Mouse (Mus musculus): ENCODE measurements at regions not wholly inside any gene's neighbourhood (a gene's known extent, or its start where the extent isn't known, plus 50 kb on each side); places are given as distances from the start of the nearest gene placed in this dataset.

DNA sequence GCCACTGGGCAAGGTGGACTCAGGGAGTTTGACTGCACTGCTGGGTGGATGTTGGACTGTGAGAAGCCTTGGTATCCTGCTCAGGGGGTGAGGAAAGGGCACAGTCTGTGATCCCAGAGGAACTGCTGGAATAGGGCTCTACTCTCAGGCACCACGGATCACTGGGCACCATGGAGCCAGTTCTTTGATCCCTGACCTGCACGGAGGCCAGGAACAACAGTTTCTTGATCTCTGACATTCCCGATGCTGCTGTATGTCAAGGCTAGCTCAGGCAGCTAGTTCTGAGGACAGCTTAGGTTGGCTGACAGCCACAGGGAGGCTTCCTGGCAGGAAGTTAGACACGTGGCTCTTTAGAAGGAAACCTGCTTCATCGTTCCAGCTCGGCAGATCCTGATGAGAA is 289.5 kb upstream of the Slit2 start:
- 49% methylated on average over 6 of the region's 6 CpGs for WGBS
- H3K27ac ChIP-seq (replicated peaks in 1 of 2; ENCODE audit: control insufficient read depth in 1 of 2, insufficient read depth in 1 of 2, low read depth in 2 of 2, low read length in 2 of 2) = no peak overlapping the region
- no peak overlapping the region for H3K4me3 ChIP-seq (ENCODE audit: control insufficient read depth in 1 of 2, insufficient read depth in 1 of 2, low read depth in 1 of 2, low read length in 2 of 2)
- no peak overlapping the region for H3K4me2 ChIP-seq (ENCODE audit: low read length)
- no peaks in the 10 kb centered on the region for H3K27me3 ChIP-seq (ENCODE audit: control insufficient read depth, insufficient read depth, low read length)
- H3K9me3 ChIP-seq (ENCODE audit: control insufficient read depth, low read length) = no peaks in the 10 kb centered on the region
- no peaks in the 10 kb centered on the region for H3K36me3 ChIP-seq (ENCODE audit: control insufficient read depth, insufficient read depth, low read length)
- H3K9ac ChIP-seq (ENCODE audit: low read length) = no peak overlapping the region
- H3K4me1 ChIP-seq (ENCODE audit: control insufficient read depth in 2 of 2, insufficient read depth in 2 of 2, low read length in 2 of 2) = no peaks in the 10 kb centered on the region
- ATAC-seq (ENCODE audit: insufficient number of reproducible peaks, insufficient read depth, low FRiP score, low read depth) = no peak

DNA sequence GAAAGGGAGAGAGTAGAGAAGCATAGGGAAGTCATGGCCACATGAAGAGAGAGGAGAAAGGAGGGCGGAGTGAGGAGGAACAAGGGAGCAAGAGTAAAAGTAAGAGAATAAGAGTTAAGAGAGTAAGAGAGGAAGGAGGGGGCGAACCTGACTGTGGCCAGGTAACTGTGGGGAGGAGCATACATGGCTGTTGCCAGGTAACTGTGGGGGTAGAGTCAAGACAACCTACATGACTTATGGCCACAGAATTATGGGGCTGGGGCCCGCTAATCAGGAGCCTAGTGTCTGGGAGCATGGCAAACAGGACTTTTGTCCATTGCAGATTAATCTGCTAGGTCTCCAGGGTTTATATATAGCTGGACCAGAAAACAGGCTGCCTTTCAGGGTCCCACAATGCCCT is 289.0 kb upstream of the Slit2 start:
- H3K9ac ChIP-seq (ENCODE audit: low read length) = no peak overlapping the region
- no peak overlapping the region for H3K4me3 ChIP-seq (ENCODE audit: control insufficient read depth in 1 of 2, insufficient read depth in 1 of 2, low read depth in 1 of 2, low read length in 2 of 2)
- H3K36me3 ChIP-seq (ENCODE audit: control insufficient read depth, insufficient read depth, low read length) = no peaks in the 10 kb centered on the region
- H3K4me2 ChIP-seq (ENCODE audit: low read length) = no peak overlapping the region
- no peak overlapping the region for H3K27ac ChIP-seq (replicated peaks in 1 of 2; ENCODE audit: control insufficient read depth in 1 of 2, insufficient read depth in 1 of 2, low read depth in 2 of 2, low read length in 2 of 2)
- ATAC-seq (ENCODE audit: insufficient number of reproducible peaks, insufficient read depth, low FRiP score, low read depth) = no peak
- H3K4me1 ChIP-seq (ENCODE audit: control insufficient read depth in 2 of 2, insufficient read depth in 2 of 2, low read length in 2 of 2) = no peaks in the 10 kb centered on the region
- 79% methylated on average over 3 of the region's 3 CpGs for WGBS
- no peaks in the 10 kb centered on the region for H3K9me3 ChIP-seq (ENCODE audit: control insufficient read depth, low read length)
- H3K27me3 ChIP-seq (ENCODE audit: control insufficient read depth, insufficient read depth, low read length) = no peaks in the 10 kb centered on the region

DNA sequence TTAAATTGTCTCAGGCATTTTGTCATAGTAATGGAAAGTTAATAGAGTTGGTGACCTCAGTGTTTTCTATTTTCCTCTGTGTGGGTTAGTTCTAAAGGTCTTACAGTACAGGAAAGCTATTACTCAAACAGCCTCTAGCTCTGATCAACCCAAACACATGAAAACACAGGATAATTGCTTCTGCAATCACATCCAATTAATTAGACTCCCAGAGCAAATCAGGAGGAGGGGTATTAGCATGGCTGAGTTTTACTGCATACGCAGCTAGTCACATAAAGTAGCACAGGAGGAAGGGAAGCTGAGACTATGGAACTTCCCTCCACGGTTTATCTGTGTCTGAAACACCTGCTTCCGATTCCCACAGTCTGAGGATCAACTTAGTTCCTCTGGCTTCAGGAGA is 288.3 kb upstream of the Slit2 start:
- Histone ChIP-seq H3K4me3 (ENCODE audit: control insufficient read depth in 1 of 2, insufficient read depth in 1 of 2, low read depth in 1 of 2, low read length in 2 of 2) (no peak overlapping the region), H3K4me1 (ENCODE audit: control insufficient read depth in 2 of 2, insufficient read depth in 2 of 2, low read length in 2 of 2) (no peaks in the 10 kb centered on the region), H3K9me3 (ENCODE audit: control insufficient read depth, low read length) (no peaks in the 10 kb centered on the region), H3K4me2 (ENCODE audit: low read length) (no peak overlapping the region), H3K27me3 (ENCODE audit: control insufficient read depth, insufficient read depth, low read length) (no peaks in the 10 kb centered on the region), H3K27ac (replicated peaks in 1 of 2; ENCODE audit: control insufficient read depth in 1 of 2, insufficient read depth in 1 of 2, low read depth in 2 of 2, low read length in 2 of 2) (no peak overlapping the region), H3K9ac (ENCODE audit: low read length) (no peak overlapping the region), H3K36me3 (ENCODE audit: control insufficient read depth, insufficient read depth, low read length) (no peaks in the 10 kb centered on the region)
- ATAC-seq (ENCODE audit: insufficient number of reproducible peaks, insufficient read depth, low FRiP score, low read depth) = no peak
- 85% methylated on average over 3 of the region's 3 CpGs for WGBS

DNA sequence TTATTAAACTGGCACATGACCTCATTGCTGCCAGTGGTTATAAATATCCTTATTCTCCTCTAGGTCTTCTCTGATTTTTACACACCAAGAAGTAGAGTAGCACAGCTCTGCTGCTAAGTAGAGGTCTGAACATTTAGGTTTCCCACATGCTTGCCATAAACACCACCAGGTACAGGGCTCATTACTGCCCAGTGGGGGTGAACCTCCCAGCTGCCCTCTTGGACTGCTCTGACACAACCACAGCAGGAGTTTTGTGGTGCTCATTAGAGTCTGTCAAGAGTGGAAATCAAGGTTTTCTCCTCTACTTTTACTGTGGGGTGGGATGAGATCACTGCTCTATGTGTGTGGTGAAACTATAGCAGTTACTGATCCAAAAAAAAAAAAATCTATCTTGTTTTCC is 271.4 kb upstream of the Slit2 start:
- no peak overlapping the region for H3K27ac ChIP-seq (replicated peaks in 1 of 2; ENCODE audit: control insufficient read depth in 1 of 2, insufficient read depth in 1 of 2, low read depth in 2 of 2, low read length in 2 of 2)
- no peak overlapping the region for H3K4me3 ChIP-seq (ENCODE audit: control insufficient read depth in 1 of 2, insufficient read depth in 1 of 2, low read depth in 1 of 2, low read length in 2 of 2)
- no peak overlapping the region for H3K4me2 ChIP-seq (ENCODE audit: low read length)
- no peak for ATAC-seq (ENCODE audit: insufficient number of reproducible peaks, insufficient read depth, low FRiP score, low read depth)
- no peaks in the 10 kb centered on the region for H3K27me3 ChIP-seq (ENCODE audit: control insufficient read depth, insufficient read depth, low read length)
- no peaks in the 10 kb centered on the region for H3K9me3 ChIP-seq (ENCODE audit: control insufficient read depth, low read length)
- no peaks in the 10 kb centered on the region for H3K36me3 ChIP-seq (ENCODE audit: control insufficient read depth, insufficient read depth, low read length)
- H3K4me1 ChIP-seq (ENCODE audit: control insufficient read depth in 2 of 2, insufficient read depth in 2 of 2, low read length in 2 of 2) = no peaks in the 10 kb centered on the region
- no peak overlapping the region for H3K9ac ChIP-seq (ENCODE audit: low read length)

DNA sequence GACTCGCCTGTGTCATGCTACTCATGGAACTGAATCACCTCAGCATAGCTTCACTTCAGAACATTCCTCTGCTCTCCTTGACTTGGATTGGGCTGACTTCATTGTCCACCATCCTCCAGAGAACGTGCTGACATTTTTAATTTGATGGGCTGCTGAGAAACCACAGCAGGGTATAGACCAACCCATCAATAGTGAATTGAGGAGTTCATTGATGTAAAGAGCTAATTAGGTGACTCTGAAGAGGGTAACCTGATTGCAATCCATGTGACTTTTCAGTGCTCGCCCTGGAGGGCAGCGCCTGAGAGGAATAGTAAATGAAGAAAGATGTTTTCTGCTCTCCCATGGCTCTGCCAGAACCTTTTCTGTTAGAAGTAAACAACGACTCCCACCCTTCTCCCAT is 268.6 kb upstream of the Slit2 start:
- Histone ChIP-seq H3K9me3 (ENCODE audit: control insufficient read depth, low read length) (no peaks in the 10 kb centered on the region), H3K9ac (ENCODE audit: low read length) (no peak overlapping the region), H3K4me1 (ENCODE audit: control insufficient read depth in 2 of 2, insufficient read depth in 2 of 2, low read length in 2 of 2) (no peaks in the 10 kb centered on the region), H3K36me3 (ENCODE audit: control insufficient read depth, insufficient read depth, low read length) (no peaks in the 10 kb centered on the region), H3K4me3 (ENCODE audit: control insufficient read depth in 1 of 2, insufficient read depth in 1 of 2, low read depth in 1 of 2, low read length in 2 of 2) (no peak overlapping the region), H3K4me2 (ENCODE audit: low read length) (no peak overlapping the region), H3K27ac (replicated peaks in 1 of 2; ENCODE audit: control insufficient read depth in 1 of 2, insufficient read depth in 1 of 2, low read depth in 2 of 2, low read length in 2 of 2) (no peak overlapping the region), H3K27me3 (ENCODE audit: control insufficient read depth, insufficient read depth, low read length) (no peaks in the 10 kb centered on the region)
- 63% methylated on average over 5 of the region's 5 CpGs for WGBS
- no peak for ATAC-seq (ENCODE audit: insufficient number of reproducible peaks, insufficient read depth, low FRiP score, low read depth)

DNA sequence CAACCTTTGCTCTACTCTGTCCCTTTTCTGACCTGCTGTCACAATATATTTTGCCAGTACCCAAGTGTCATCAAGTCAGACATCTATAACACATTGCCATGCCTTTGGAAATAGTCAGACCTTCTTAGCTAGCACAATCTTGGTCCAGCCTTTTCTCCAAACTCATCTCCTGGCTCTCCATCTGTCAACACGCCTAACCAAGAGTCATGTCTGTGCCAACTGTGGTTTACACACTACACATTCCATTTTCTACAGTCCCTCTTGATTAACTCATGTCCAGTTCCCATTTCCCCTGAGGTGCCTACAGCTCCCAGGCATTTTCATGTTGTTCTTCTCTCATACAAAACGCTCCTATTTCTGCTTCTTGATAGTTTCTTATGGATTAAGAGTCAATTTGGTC is 258.0 kb upstream of the Slit2 start:
- Histone ChIP-seq H3K9ac (ENCODE audit: low read length) (no peak overlapping the region), H3K4me3 (ENCODE audit: control insufficient read depth in 1 of 2, insufficient read depth in 1 of 2, low read depth in 1 of 2, low read length in 2 of 2) (no peak overlapping the region), H3K27ac (replicated peaks in 1 of 2; ENCODE audit: control insufficient read depth in 1 of 2, insufficient read depth in 1 of 2, low read depth in 2 of 2, low read length in 2 of 2) (no peak overlapping the region), H3K27me3 (ENCODE audit: control insufficient read depth, insufficient read depth, low read length) (no peaks in the 10 kb centered on the region), H3K4me1 (ENCODE audit: control insufficient read depth in 2 of 2, insufficient read depth in 2 of 2, low read length in 2 of 2) (no peaks in the 10 kb centered on the region), H3K9me3 (ENCODE audit: control insufficient read depth, low read length) (no peaks in the 10 kb centered on the region), H3K4me2 (ENCODE audit: low read length) (no peak overlapping the region), H3K36me3 (ENCODE audit: control insufficient read depth, insufficient read depth, low read length) (no peaks in the 10 kb centered on the region)
- 64% methylated on average over 2 of the region's 2 CpGs for WGBS
- no peak for ATAC-seq (ENCODE audit: insufficient number of reproducible peaks, insufficient read depth, low FRiP score, low read depth)

DNA sequence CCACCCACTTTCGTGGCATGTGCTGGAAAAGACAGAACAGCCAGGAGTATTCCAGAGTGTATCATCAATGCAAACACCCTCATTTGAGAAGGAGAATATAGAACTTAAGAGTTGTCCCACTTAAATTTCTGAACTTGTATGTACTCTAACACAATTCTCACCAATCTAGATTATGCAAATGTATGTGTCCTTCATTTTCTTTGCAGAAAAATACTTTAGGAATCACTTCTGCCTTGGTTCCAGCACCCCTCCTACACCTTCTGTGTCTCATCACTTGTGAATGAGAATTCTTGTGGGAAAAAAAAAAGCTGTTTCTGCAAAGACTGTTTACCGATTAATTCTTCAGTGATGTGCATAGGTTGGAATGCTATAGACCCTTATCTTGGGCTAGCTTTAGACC is 240.2 kb upstream of the Slit2 start:
- Histone ChIP-seq H3K27me3 (ENCODE audit: control insufficient read depth, insufficient read depth, low read length) (no peaks in the 10 kb centered on the region), H3K36me3 (ENCODE audit: control insufficient read depth, insufficient read depth, low read length) (no peaks in the 10 kb centered on the region), H3K27ac (replicated peaks in 1 of 2; ENCODE audit: control insufficient read depth in 1 of 2, insufficient read depth in 1 of 2, low read depth in 2 of 2, low read length in 2 of 2) (no peak overlapping the region), H3K9ac (ENCODE audit: low read length) (no peak overlapping the region), H3K9me3 (ENCODE audit: control insufficient read depth, low read length) (no peaks in the 10 kb centered on the region), H3K4me1 (ENCODE audit: control insufficient read depth in 2 of 2, insufficient read depth in 2 of 2, low read length in 2 of 2) (no peaks in the 10 kb centered on the region), H3K4me2 (ENCODE audit: low read length) (no peak overlapping the region), H3K4me3 (ENCODE audit: control insufficient read depth in 1 of 2, insufficient read depth in 1 of 2, low read depth in 1 of 2, low read length in 2 of 2) (no peak overlapping the region)
- WGBS = 72% methylated on average over 2 of the region's 2 CpGs
- ATAC-seq (ENCODE audit: insufficient number of reproducible peaks, insufficient read depth, low FRiP score, low read depth) = no peak

DNA sequence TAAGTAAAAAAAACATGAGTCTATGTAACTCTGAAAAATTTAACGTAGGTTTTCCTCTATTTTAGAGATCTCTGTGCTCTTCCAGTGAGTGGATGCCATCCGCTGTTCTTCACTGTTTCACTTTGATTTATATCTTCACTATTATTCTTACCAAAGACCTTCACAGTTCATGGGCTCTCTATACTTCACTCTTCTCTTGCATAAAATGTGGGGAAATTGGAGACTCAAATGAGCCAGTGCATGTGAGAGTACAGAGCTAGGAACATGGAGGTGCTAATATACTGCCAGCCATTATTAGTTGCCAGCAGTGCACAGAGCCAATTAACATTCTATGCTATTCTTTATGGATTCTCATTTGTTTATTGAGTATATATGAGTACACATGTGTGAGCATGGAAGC is 237.8 kb upstream of the Slit2 start:
- no peak for ATAC-seq (ENCODE audit: insufficient number of reproducible peaks, insufficient read depth, low FRiP score, low read depth)
- Histone ChIP-seq H3K9ac (ENCODE audit: low read length) (no peak overlapping the region), H3K4me1 (ENCODE audit: control insufficient read depth in 2 of 2, insufficient read depth in 2 of 2, low read length in 2 of 2) (no peaks in the 10 kb centered on the region), H3K4me2 (ENCODE audit: low read length) (no peak overlapping the region), H3K36me3 (ENCODE audit: control insufficient read depth, insufficient read depth, low read length) (no peaks in the 10 kb centered on the region), H3K27me3 (ENCODE audit: control insufficient read depth, insufficient read depth, low read length) (no peaks in the 10 kb centered on the region), H3K4me3 (ENCODE audit: control insufficient read depth in 1 of 2, insufficient read depth in 1 of 2, low read depth in 1 of 2, low read length in 2 of 2) (no peak overlapping the region), H3K27ac (replicated peaks in 1 of 2; ENCODE audit: control insufficient read depth in 1 of 2, insufficient read depth in 1 of 2, low read depth in 2 of 2, low read length in 2 of 2) (no peak overlapping the region), H3K9me3 (ENCODE audit: control insufficient read depth, low read length) (no peaks in the 10 kb centered on the region)
- WGBS = 87% methylated on average over 2 of the region's 2 CpGs

All from heart, embryonic 14.5 days (tissue).